Mouse (Mus musculus): Measurements from ENCODE around the gene C1qtnf1.

- TF ChIP-seq POLR2A (IDR thresholded peaks at IDR 0.05; ENCODE audit: low read depth, low read length) (no peak), CTCF (conservative IDR thresholded peaks at IDR 0.05; ENCODE audit: insufficient read depth, insufficient read length, low read depth, low read length) (no peak)
Observed at GRCm38 (mm10) chr11:118414270-118414669, 13.7 kb upstream of the C1qtnf1 start.
